Mouse (Mus musculus) intestine, embryonic 16.5 days (tissue): ENCODE data around the gene Ribc1. TPM values are rescaled to one million over a fixed set of nuclear protein-coding genes. Genes with fewer than 3 reads are reported as not detected.

ENCODE experiments used
- ATAC-seq: fragments of 200-750 bp; cut with Nextera tagmentation; 2 replicates; pipeline ENCODE4 v1.8.0; 2017; ENCODE audit warnings: moderate TSS enrichment, moderate library complexity
- H3K27ac ChIP-seq: fragments of 300-500 bp; sonication (generic); 2 replicates; pipeline ENCODE4 v1.5.1; 2014; ENCODE audit warnings: mild to moderate bottlenecking, low read length
- H3K27me3 ChIP-seq: fragments of 300-500 bp; sonication (generic); replicated peaks from 2 replicates; pipeline ENCODE4 v1.6.1; 2014; ENCODE audit warnings: low read length, control low read depth, mixed read lengths; ENCODE audit not compliant: control insufficient read depth, insufficient read depth
- H3K36me3 ChIP-seq: fragments of 300-500 bp; sonication (generic); 2 replicates; pipeline ENCODE4 v1.6.1; 2014; ENCODE audit warnings: low read length, control low read depth; ENCODE audit not compliant: control insufficient read depth, insufficient read depth
- H3K4me1 ChIP-seq: fragments of 300-500 bp; sonication (generic); 2 replicates; pipeline ENCODE4 v1.6.1; 2014; ENCODE audit warnings: low read length, control low read depth, mixed read lengths; ENCODE audit not compliant: control insufficient read depth, insufficient read depth
- H3K4me2 ChIP-seq: fragments of 300-500 bp; sonication (generic); 2 replicates; pipeline ENCODE4 v1.6.1; 2014; ENCODE audit warnings: low read depth, low read length, control low read depth
- H3K4me3 ChIP-seq: fragments of 300-500 bp; sonication (generic); 2 replicates; pipeline ENCODE4 v1.5.1; 2014; ENCODE audit warnings: mild to moderate bottlenecking, low read length
- H3K9ac ChIP-seq: fragments of 300-500 bp; sonication (generic); 2 replicates; pipeline ENCODE4 v1.6.1; 2014; ENCODE audit warnings: low read depth, low read length
- H3K9me3 ChIP-seq: fragments of 300-500 bp; sonication (generic); 2 replicates; pipeline ENCODE4 v1.6.1; 2016; ENCODE audit warnings: low read length, control low read depth; ENCODE audit not compliant: control insufficient read depth
- WGBS: fragments of 180-500 bp; shearing (Covaris S2); extraction: QIAGEN DNeasy Blood & Tissue Kit; methylation state at CpG from one replicate; pipeline ENCODE4 v1.1.7; 2014; 5-methylcytosine and 5-hydroxymethylcytosine counted together
- polyA plus RNA-seq: library from polyadenylated mRNA; unstranded; fragments of >200 nt; fragmentation: Nextera tagmentation; extraction: Ambion mirVana; gene quantifications from 2 replicates; pipeline ENCODE4 v1.2.1, GENCODE M21; 2015

Gene Ribc1
- 2.7 and 3.2 TPM in 2 replicates for polyA plus RNA-seq

DNA sequence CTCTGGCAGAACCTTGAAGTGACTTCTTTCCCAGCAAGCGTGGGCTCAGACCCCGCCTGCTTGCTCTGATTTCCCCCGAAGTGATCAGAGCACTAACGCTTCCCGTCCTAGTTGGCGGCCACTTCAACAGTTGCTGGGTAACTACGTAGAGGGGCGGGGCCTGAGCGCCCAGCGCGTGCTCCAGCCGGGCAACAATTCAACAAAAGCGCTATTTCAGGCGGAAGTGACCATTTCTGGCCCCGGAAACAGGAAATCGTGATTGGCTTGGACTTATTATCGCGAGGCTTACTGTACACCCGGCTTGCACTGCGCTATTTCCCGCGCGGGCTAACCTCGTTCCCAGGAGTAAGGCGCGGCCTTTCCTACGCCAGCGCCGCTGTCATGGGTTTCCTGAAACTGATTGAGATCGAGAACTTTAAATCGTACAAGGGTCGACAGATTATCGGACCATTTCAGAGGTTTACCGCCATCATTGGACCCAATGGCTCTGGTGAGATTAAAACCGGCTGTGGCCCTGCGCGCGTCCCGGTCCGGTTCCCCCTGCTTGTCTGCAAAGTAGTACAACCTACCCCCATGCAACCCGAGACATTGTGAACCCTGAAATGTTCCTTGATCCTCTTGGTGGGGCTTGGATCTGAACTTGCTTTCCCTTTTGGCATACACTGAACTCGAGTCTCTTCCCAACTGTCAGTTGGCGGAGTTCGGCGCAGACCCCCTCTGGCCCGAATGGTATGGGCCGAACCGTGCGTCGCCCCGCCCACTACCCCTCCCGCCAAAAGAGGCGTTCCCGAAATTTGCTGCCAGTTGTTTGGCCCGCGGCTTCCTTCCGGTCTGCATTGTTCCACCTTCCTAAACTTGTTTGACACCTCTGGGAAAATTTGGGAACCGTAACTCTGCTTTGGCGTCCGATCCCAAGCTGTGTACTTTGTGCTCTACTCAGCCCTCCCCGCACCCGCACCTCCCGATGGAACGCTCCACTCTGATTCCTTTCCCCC, at the start of gene Ribc1, which contains the start of gene Smc1a:
TSS of gene Ribc1 (minus strand) at position 145 of the 995 bp plus-strand sequence.
TSS of gene Smc1a (plus strand) at position 278 of the 995 bp plus-strand sequence.
- Histone ChIP-seq H3K9me3 (no peaks in the 10 kb centered on the region), H3K4me3 (peak within 1 kb of the TSS; percentile 63), H3K9ac (peak within 1 kb of the TSS; percentile 72), H3K36me3 (no peaks in the 10 kb centered on the region), H3K4me2 (peak within 1 kb of the TSS; percentile 55), H3K4me1 (peaks cover 5% of the 10 kb centered on the region; the same call in 1 of the 2 replicates), H3K27ac (peak within 1 kb of the TSS; percentile 89), H3K27me3 (peaks cover 3% of the 10 kb centered on the region; the same call in 1 of the 2 replicates)
- 16% methylated on average over 64 of the region's 64 CpGs for WGBS
- peak; percentile 99 for ATAC-seq

DNA sequence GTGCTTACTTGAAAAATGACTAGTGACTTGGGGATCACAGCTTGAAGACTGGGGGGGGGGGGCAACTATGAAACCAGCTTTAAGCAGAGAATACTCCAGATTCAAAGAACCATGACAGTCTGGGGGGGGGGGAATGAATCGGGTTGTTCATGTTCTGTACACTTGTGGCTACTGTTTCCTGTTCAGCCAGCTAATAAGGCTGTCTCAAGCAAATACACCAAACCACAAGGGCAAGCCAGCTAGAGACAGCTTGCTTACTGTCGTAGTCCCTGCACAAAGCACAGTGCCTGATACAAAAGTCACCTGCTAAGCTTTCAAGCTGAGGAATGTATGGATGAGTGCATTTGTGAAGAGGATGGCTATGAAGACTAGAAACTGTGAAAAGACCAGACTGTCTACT, 49.6 kb upstream of the Ribc1 start:
- no peaks in the 10 kb centered on the region for H3K9me3 ChIP-seq
- H3K9ac ChIP-seq: no peak overlapping the region
- H3K4me3 ChIP-seq: no peak overlapping the region
- H3K27me3 ChIP-seq: peaks cover 6% of the 10 kb centered on the region; the same call in 1 of the 2 replicates
- H3K4me1 ChIP-seq: no peaks in the 10 kb centered on the region
- H3K4me2 ChIP-seq: no peak overlapping the region
- ATAC-seq: no peak
- 84% methylated on average over 2 of the region's 2 CpGs for WGBS
- H3K27ac ChIP-seq: no peak overlapping the region
- no peaks in the 10 kb centered on the region; the same call in 1 of the 2 replicates for H3K36me3 ChIP-seq

DNA sequence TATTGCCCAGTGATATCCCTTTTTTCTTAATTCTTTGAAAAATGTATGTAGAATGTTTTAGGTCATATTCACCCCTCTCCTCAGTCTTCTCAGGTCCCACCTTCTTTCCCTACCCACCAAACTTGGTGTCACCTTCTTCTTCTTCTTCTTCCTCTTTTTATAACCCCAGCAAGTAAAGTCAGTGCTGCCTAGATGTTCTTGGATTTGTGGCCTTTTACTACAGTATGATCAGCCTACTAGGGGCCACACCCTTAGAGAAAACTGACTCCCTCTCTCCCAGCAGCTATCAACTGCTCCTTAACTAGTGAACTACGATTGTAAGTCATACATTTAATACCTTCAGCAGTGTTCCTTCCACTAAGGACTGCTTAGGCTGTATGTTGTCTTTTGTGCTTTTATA, 38.0 kb upstream of the Ribc1 start:
- Histone ChIP-seq H3K27ac (no peak overlapping the region), H3K9ac (no peak overlapping the region)

DNA sequence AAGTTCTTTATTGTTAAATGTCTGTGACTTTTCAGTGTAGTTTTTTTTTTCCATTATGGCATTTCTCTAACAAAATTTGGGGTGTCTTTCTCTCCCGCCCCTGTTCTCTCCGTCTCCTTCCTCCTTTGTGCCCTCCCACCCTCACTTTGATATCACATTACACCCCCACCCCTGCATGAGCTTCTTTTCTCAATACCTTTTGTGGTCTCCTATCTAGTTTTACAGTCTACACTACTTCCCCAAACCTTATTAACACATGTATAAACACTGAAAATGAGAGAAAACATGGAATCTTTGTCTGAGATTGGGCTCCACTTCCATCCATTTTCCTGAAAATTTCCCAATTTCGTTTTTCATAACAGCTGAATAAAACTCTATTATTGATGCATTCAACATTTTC, 36.5 kb upstream of the Ribc1 start:
- Histone ChIP-seq H3K4me2 (no peak overlapping the region), H3K27me3 (no peaks in the 10 kb centered on the region; the same call in 1 of the 2 replicates), H3K9me3 (no peaks in the 10 kb centered on the region), H3K4me3 (no peak overlapping the region), H3K36me3 (no peaks in the 10 kb centered on the region; the same call in 1 of the 2 replicates), H3K4me1 (no peaks in the 10 kb centered on the region), H3K27ac (no peak overlapping the region), H3K9ac (no peak overlapping the region)
- WGBS: 79% methylated on average over 3 of the region's 3 CpGs
- ATAC-seq: no peak

More for the DNA sequence above, 38.0 kb upstream of the Ribc1 start:
- Histone ChIP-seq H3K4me2 (no peak overlapping the region), H3K27me3 (no peaks in the 10 kb centered on the region; the same call in none of the 2 replicates), H3K9me3 (no peaks in the 10 kb centered on the region), H3K36me3 (no peaks in the 10 kb centered on the region; the same call in 1 of the 2 replicates), H3K4me3 (no peak overlapping the region), H3K4me1 (no peaks in the 10 kb centered on the region)
- WGBS: 64% methylated on average over 1 of the region's 1 CpGs
- ATAC-seq: no peak

DNA sequence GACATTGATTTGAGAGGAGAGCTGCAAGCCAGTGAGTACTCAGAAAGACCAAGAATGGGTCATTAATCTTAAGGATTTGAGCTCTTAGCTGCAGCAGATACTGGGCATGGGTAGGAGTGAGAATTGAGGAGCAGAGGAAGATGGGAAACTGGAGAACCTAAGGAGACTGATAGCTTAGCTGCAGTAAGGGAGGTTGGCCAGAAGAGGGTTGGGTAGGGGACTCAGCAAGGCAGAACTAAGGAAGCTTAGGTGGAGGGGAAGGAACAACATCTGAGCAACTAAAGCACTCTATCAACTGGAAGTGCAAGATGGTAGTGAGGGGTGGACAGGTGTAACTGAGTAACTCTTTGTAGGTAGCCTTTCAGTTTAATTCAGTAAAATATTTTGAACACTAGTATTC, 31.1 kb upstream of the Ribc1 start:
- ATAC-seq: no peak
- no peak overlapping the region for H3K4me2 ChIP-seq
- no peaks in the 10 kb centered on the region for H3K9me3 ChIP-seq
- H3K4me3 ChIP-seq: no peak overlapping the region
- H3K27me3 ChIP-seq: peaks cover 3% of the 10 kb centered on the region; the same call in 1 of the 2 replicates
- no peaks in the 10 kb centered on the region for H3K4me1 ChIP-seq
- no peaks in the 10 kb centered on the region for H3K36me3 ChIP-seq
- no peak overlapping the region for H3K27ac ChIP-seq
- H3K9ac ChIP-seq: no peak overlapping the region

DNA sequence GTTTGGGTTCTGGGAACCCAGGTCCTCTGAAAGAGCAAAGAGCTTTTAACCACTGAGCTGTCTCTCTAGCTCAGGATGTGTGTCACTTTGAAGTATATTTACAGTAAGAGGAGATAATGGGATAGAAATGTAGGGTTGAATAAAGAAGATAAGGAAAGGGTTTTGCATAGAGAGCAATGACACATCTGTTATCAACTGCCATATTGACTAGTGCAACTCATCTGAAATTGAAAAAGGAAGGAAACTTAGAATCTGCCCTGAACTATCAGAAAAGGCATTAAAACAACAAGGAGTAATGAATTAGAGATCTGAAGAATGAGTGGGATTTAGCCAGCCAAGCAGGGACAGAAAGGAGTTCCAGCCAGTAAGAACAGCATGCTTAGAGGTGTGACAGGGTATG, 23.8 kb upstream of the Ribc1 start:
- ATAC-seq: no peak
- Histone ChIP-seq H3K27me3 (no peaks in the 10 kb centered on the region), H3K4me3 (no peak overlapping the region), H3K9me3 (no peaks in the 10 kb centered on the region), H3K4me1 (no peaks in the 10 kb centered on the region), H3K4me2 (no peak overlapping the region), H3K9ac (no peak overlapping the region), H3K36me3 (no peaks in the 10 kb centered on the region), H3K27ac (no peak overlapping the region)

DNA sequence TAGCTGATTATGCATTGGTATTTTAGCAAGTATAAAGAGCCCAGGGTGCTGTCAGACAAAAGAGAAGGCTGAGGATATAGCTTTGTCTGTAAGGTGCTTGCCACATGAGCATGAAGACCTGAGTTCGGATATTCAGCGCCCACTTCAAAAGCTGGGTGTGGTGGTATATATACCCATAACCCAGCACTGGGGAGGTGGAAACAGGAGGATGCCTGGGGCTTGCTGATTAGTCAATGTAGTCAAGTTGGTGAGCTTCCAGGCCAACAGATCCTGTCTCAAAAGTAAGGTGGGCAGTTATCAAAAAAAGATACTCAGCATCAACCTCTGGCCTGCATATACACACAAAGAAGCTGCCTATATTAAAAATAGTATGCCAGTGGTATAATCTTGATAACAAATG, 3.2 kb upstream of the Ribc1 start:
- no peak overlapping the region for H3K27ac ChIP-seq
- peaks cover 5% of the 10 kb centered on the region; the same call in 1 of the 2 replicates for H3K4me1 ChIP-seq
- no peaks in the 10 kb centered on the region for H3K9me3 ChIP-seq
- H3K4me2 ChIP-seq: no peak overlapping the region
- H3K36me3 ChIP-seq: no peaks in the 10 kb centered on the region
- H3K4me3 ChIP-seq: no peak overlapping the region
- H3K27me3 ChIP-seq: no peaks in the 10 kb centered on the region; the same call in 1 of the 2 replicates
- 88% methylated on average over 2 of the region's 2 CpGs for WGBS
- ATAC-seq: no peak
- H3K9ac ChIP-seq: no peak overlapping the region

DNA sequence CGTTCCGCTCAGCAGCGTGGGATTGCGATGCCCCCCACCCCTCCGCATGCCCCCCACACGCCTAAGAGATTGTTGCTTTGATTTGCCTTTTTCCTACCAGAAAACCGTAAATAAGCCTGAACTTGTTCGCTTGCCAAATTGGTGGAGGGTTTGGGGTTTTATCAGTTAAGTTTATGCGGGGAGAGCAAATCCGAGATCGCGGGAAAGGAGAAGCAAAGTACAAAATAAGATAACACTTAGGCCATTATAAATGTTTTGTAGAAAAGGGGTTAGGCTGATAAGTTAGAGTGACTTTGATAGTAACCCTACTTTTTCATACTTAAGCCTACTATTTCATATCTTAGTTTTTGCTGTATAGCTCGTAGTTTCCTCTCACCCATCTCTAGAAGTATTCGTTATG, 1.1 kb upstream of the Ribc1 start:
- peak overlapping the region; percentile 68 for H3K9ac ChIP-seq
- peak overlapping the region; percentile 45 for H3K4me2 ChIP-seq
- H3K4me1 ChIP-seq: peaks cover 5% of the 10 kb centered on the region; the same call in 1 of the 2 replicates
- H3K9me3 ChIP-seq: no peaks in the 10 kb centered on the region
- no peak for ATAC-seq
- H3K4me3 ChIP-seq: peak overlapping the region; percentile 58
- H3K27ac ChIP-seq: no peak overlapping the region
- no peaks in the 10 kb centered on the region for H3K36me3 ChIP-seq
- H3K27me3 ChIP-seq: peaks cover 3% of the 10 kb centered on the region; the same call in 1 of the 2 replicates
- WGBS: 21% methylated on average over 14 of the region's 14 CpGs

DNA sequence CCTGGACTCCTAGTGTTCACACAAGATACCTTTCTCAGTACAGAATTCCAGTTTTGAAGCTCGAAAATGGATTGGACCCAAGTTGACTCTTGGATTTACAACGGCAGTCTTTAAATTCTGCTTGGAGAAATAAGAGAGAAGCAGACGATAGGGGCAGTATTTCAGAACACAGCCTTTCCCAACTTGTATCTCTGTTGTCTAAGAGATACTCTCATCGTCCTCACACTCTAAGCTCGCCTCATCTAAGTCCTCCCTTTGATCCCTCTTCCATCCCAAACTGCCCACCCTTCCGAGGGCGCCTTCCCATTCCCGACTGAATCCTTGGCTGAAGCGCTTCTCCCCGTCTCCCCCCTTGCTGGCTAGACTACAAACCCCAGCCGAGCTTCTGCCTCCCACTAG, 344 bp downstream of the Ribc1 start:
- Histone ChIP-seq H3K9ac (peak overlapping the region; percentile 72), H3K4me1 (peaks cover 5% of the 10 kb centered on the region; the same call in 1 of the 2 replicates), H3K4me2 (peak overlapping the region; percentile 55), H3K9me3 (no peaks in the 10 kb centered on the region), H3K4me3 (peak overlapping the region; percentile 63), H3K27me3 (peaks cover 3% of the 10 kb centered on the region; the same call in 1 of the 2 replicates), H3K27ac (peak overlapping the region; percentile 83), H3K36me3 (no peaks in the 10 kb centered on the region)
- 20% methylated on average over 11 of the region's 11 CpGs for WGBS
- peak; percentile 51 for ATAC-seq
